Mouse (Mus musculus): ENCODE results near the gene Card6.
A peak's percentile ranks its signal among the peaks of the same experiment; 100 is the strongest.

Card6 gene

GRCm38 (mm10) chr15:5088850-5089608 lies 19.3 kb downstream of the Card6 start:
- DNase-seq (ENCODE audit: low spot score in 2 of 2), result no peak

GRCm38 (mm10) chr15:5086162-5086561 lies 22.2 kb downstream of the Card6 start:
- no peak for DNase-seq (ENCODE audit: low spot score in 2 of 2)

- DNase-seq (ENCODE audit: low spot score in 2 of 2), result no peak
Measured at GRCm38 (mm10) chr15:5081235-5081634, 27.1 kb downstream of the Card6 start.

GRCm38 (mm10) chr15:5068801-5069518 lies 39.4 kb downstream of the Card6 start:
- peak; percentile 54 to 82 for DNase-seq (ENCODE audit: low spot score in 2 of 2)

GRCm38 (mm10) chr15:5063635-5064034 lies 44.7 kb downstream of the Card6 start, which contains the start of gene C7:
Gene C7, minus strand, starts transcription at chr15:5063740.
- no peak for DNase-seq (ENCODE audit: low spot score in 2 of 2)

All from frontal cortex, postnatal 36 days (tissue).